Mouse (Mus musculus): ENCODE measurements around the gene Slc40a1. TPM values are rescaled to one million over a fixed set of nuclear protein-coding genes. Genes with fewer than 3 reads are reported as not detected.

The Slc40a1 gene
- total RNA-seq, 2 experiments from 2014 or later, result 14.9 to 17.3 TPM

Other genes starting within 250 kb of the Slc40a1 start
- 10 to 100 TPM; 15.0 to 20.8 TPM for gene Wdr75, start 131.4 kb downstream of the Slc40a1 start, total RNA-seq (2021)
- gene Gm5269, start 36.2 kb downstream of the Slc40a1 start, total RNA-seq (2021), result not detected
- gene Dnah7b, start 139.8 kb upstream of the Slc40a1 start, total RNA-seq (2021), result under 1 TPM; 0.73 to 0.79 TPM